Mouse (Mus musculus) cortical plate, adult 2 months (tissue): ENCODE data around the gene Srp68. TPM values are rescaled to one million over a fixed set of nuclear protein-coding genes. Genes with fewer than 3 reads are reported as not detected.

ENCODE experiments used
- H3K27ac ChIP-seq: fragments of 200-500 bp; 2 replicates; pipeline ENCODE4 v1.5.1; 2012; ENCODE audit warnings: low read length, control low read depth, inconsistent platforms; ENCODE audit not compliant: insufficient read depth
- H3K4me1 ChIP-seq: fragments of 200-500 bp; 2 replicates; pipeline ENCODE4 v1.6.1; 2011; ENCODE audit warnings: low read length; ENCODE audit not compliant: control insufficient read depth, insufficient read depth
- H3K4me3 ChIP-seq: fragments of 200-500 bp; 2 replicates; pipeline ENCODE4 v1.5.1; 2011; ENCODE audit warnings: mild to moderate bottlenecking, low read length, control low read depth; ENCODE audit not compliant: insufficient read depth
- CTCF ChIP-seq: fragments of 200-500 bp; IDR thresholded peaks from 2 replicates; pipeline ENCODE4 v1.5.1; 2011; ENCODE audit warnings: mild to moderate bottlenecking, control low read depth, low read length; ENCODE audit not compliant: insufficient read depth; ENCODE audit errors: extremely low read depth
- POLR2A ChIP-seq: fragments of 200-500 bp; IDR thresholded peaks from 2 replicates; pipeline ENCODE4 v1.6.1; 2011; ENCODE audit warnings: mild to moderate bottlenecking, low read length, control low read depth; ENCODE audit not compliant: insufficient read depth; ENCODE audit errors: extremely low read depth
- polyA plus RNA-seq: library from polyadenylated mRNA; depleted of rRNA; stranded (reverse); fragments of >200 nt; gene quantifications from 2 replicates; pipeline ENCODE4 v1.2.3, GENCODE M21; 2012

Srp68 gene
- polyA plus RNA-seq, 1 experiment = 63.4 TPM

DNA sequence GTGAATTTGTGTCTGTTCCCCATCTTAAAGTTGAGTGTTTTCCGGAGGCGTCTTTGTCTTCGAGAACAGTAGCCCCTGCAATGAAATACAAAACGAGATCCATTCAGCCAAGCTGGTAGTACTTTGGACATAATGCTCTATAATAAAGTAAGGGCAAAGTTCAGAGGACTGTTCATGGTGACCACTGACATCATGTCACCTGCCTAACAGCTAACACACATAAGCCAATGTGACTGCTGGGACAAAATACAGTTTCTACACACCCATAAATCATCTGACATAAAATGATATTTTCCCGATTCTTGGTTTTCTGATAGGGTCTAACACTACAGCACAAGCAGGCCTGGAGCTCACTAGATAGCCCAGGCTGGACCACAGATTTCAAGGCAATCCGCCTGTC is 5.7 kb downstream of the Srp68 start:
- Histone ChIP-seq H3K4me1 (peaks cover 5% of the 10 kb centered on the region), H3K4me3 (no peak overlapping the region), H3K27ac (no peak overlapping the region)
- no peak for TF ChIP-seq CTCF
- no peak for TF ChIP-seq POLR2A

DNA sequence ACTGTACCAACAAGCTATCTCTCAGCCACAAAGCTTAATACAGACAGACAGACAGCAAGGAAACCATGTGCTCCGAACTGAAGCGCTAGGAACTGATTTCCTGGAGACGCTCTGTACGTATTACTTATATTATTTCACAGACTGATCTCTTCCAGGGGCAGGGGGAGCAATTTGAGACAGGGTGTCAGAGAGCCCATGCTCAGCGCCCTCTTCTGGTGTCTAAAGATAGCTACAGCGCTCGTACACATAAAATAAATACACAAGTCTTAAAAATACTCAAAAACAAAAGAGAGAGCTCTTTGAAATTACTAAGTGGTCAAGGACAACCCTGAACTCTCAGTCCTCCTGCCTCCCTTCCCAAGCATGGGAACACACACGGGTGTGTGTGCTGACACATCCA is 6.4 kb downstream of the Srp68 start:
- H3K4me3 ChIP-seq = no peak overlapping the region
- peaks cover 2% of the 10 kb centered on the region for H3K4me1 ChIP-seq
- no peak overlapping the region for H3K27ac ChIP-seq
- TF ChIP-seq POLR2A = no peak
- no peak for TF ChIP-seq CTCF

DNA sequence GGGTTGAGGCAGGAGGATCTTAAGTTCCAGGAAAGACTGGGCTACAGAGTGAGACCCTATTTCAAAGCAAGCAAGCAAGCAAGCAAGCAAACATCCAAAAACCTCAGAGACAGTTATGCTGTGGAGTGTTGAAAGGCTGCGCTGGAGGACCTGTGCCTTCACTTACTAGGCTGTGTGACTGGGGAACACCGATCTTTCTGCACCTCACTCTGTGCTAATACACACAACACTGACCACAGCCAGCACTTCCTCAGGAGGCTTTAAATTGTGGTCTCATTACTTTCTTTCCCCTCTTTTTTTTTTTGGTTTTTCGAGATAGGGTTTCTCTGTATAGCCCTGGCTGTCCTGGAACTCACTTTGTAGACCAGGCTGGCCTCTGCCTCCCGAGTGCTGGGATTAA is 8.2 kb downstream of the Srp68 start:
- TF ChIP-seq POLR2A = no peak
- TF ChIP-seq CTCF = no peak
- Histone ChIP-seq H3K27ac (no peak overlapping the region), H3K4me1 (no peaks in the 10 kb centered on the region), H3K4me3 (no peak overlapping the region)

DNA sequence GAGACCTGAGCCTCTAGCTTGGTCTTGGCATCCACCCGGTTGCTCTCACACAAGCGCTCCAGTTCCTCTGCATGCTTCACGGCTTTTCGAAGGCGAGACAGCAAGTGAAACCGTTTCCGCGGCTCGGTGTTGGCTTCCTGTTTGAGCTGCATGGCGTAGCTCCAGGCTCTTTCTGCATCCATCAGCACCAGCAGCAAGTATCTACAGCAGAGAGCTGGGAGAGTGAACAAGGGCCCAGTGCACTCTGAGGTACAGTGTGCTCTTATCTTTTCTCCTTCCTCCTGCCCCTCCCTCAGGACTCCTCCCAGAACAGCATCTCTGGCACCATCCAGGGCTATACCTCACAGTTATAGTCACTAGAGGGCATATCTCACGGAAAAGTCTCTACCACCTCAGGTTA is 8.7 kb downstream of the Srp68 start:
- Histone ChIP-seq H3K4me3 (no peak overlapping the region), H3K4me1 (no peaks in the 10 kb centered on the region), H3K27ac (no peak overlapping the region)
- TF ChIP-seq CTCF (no peak), POLR2A (no peak)

DNA sequence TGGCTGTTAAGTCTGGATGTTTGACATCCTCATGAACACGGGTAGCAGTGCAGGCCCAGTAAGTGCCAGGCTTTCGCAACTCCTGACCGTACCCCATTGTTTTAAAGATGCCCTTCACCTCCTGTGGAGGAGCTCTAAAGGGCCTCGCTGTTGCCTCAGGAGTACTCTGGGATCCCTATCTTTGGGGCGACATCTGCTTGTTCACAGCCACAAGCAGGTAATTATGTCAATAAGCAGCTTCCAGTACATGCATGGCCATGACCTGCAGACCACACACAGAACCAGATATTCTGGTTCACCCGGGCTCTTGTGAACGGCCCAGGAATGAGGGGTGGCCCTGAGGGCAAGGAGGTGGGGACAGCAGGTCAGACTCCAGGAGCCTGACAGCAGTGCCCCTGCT is 13.8 kb downstream of the Srp68 start:
- H3K27ac ChIP-seq = no peak overlapping the region
- no peak for TF ChIP-seq POLR2A
- no peak for TF ChIP-seq CTCF
- no peak overlapping the region for H3K4me3 ChIP-seq
- H3K4me1 ChIP-seq = peaks cover 6% of the 10 kb centered on the region

DNA sequence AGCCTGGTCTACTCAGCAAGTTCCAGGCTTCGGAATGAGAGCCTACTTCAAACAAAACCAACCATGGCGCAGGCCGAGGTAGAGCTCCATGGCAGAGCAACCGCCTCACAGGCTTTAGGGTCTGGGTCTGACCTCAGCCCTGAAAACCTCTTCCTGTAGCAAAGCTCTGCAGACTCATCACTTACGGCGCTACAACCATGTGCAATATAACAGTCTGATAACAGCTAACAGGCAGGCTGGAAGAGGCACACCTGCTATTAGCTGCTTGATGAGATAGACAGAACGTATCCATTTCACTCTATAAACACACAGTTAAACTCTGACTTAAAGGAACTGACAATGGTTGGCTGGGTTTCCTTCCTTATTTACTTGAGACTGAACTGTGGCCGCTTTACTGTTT is 14.6 kb downstream of the Srp68 start:
- TF ChIP-seq CTCF (no peak), POLR2A (no peak)
- no peak overlapping the region for H3K4me3 ChIP-seq
- H3K27ac ChIP-seq = no peak overlapping the region
- H3K4me1 ChIP-seq = peaks cover 7% of the 10 kb centered on the region

DNA sequence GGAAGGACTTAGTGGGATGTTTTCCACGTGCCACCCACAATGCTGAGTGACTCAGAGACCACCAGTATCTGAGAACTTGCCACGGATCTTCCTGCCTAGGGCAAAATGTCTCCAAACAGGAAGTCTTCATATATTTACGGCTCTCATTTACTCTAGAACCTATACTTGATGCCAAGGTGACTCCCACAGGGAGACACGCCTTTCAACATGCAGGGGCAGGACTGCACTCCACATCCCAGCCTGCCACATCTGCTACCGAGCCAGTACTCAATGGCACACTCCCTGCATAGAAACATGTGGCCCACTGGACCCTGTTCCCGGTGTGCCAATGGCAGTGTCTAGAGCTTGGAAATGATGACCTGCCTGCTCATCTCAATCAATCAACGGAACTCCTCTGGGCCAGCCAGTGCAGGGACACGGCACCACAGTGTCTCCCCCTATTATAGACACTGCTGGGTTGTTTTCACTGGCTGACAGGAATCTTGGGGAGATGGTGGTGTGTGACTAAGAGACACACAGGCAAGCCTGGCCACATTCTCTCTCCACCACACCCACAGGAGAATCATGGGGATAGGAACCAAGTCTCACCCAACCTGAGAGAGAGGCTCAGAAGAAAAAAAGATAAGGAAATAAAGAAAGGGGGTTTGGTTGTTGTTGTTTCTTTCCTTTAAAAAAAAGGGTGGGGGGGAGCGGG is 17.9 kb downstream of the Srp68 start:
- Histone ChIP-seq H3K4me1 (peaks cover 7% of the 10 kb centered on the region), H3K4me3 (no peak overlapping the region), H3K27ac (no peak overlapping the region)
- no peak for TF ChIP-seq POLR2A
- no peak for TF ChIP-seq CTCF

DNA sequence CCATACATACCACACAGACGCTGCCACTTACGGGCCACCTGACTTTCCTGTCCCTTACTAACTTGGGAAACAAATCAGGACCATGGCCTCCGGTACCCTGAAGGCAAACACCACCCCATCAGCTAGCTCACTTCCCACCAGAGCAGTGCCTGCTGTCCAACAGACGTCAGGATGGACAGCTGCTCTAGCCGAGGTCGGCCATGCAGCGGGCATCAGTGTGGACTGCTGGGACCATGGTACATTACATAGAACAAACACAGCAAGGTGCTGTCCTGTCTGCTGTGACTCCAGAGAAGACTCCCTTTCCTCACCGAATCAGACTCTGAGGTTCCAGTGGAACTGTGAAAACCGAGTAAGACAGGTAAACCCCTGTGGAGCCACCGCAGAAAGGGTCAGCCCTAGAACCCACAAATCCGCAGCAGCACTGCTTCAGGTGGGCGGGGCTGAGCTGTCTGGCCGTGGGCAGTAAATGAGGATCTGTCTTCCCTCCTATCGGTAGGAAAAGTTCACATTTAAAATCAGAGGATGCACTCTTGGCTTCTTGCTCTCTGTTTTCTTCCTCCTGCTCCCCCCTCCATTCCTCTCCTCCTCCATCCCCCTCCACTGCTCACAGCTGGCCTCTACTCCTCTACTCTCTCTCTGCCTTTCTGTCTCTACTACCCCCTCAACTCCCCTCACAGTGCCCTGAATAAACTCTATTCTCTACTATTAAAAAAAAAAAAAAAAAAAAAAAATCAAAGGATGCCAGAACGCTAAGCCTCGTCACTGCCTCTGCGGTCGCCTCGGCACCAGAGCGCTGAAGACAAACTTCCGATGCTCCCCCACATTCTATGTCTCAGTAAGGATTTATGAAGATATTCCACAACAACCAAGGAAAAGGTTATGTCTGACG is 18.7 kb downstream of the Srp68 start:
- peaks cover 7% of the 10 kb centered on the region for H3K4me1 ChIP-seq

DNA sequence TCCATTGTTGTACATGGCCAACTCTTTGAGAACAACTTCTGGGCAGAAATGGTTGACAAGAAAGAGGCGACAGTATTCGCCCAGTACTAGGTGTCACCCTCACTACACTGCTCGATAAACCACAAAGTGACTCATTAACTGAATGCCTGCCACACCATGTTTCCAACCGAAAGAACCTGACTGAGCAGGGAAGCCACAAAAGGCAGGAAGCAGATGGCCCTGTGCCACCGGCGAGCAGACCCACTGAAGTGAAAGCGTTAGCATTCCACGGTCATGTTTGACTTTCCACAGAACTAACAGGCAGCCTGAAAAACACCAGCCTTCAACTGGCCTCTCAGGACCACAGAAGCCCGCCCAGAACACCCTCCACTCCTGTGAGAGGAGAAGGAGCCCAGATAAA is 19.4 kb downstream of the Srp68 start:
- Histone ChIP-seq H3K4me1 (peaks cover 7% of the 10 kb centered on the region), H3K27ac (no peak overlapping the region)
- TF ChIP-seq CTCF = no peak
- TF ChIP-seq POLR2A = no peak

More for the DNA sequence above, 18.7 kb downstream of the Srp68 start:
- Histone ChIP-seq H3K4me3 (no peak overlapping the region), H3K27ac (no peak overlapping the region)
- TF ChIP-seq POLR2A (no peak), CTCF (no peak)

More for the DNA sequence above, 19.4 kb downstream of the Srp68 start:
- no peak overlapping the region for H3K4me3 ChIP-seq
